Mouse (Mus musculus) ZHBTc4 (cell line): Measurements from ENCODE around the gene Polr3e.

Source experiments
- DNase-seq: peaks from one replicate; pipeline ENCODE4 v3.0.0-alpha.2; 2011; ENCODE audit warnings: low read depth, low spot score

Polr3e gene

DNA sequence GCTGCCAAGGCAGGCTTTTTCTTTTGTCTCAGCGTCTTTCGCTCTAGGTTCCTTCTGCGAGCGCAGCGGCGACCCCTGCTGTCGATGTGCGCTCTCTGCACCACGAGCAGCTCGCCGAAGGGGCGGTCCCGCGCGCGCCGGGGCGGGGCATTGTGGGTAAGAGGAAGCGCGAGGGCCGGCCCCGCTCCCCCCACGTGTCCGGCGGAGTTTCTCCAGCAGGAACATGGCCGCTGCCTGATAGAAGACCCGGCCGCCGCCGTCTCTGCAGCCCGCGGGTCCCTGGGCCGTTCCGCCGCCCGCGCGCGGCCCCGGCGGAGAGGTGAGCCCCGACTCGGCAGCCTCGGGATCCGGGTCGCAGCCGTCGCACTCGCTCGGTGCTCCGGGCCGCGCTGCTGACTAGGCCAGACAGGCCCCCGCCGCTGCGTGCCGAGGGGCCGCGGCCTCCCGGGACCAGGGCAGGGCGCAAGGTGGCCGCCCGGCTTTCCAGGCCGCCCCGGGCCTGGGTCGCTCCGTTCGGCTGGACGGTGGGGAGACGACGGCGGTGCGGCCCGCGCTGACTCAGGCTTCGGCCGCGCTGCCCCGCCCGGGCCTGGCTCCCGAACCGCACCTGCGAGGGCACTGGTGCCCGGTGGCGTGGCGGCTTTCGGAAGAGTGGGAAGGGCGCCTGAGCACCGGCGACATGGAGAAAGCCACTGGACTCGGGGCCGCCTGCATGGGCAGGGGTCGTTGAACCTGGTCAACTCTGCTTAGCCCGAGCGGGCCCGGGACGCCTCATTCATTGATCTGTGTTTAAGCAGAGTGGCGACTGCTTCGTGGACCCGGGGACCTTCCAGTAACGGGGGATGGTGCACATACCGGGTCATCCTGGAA is at the start of gene Polr3e:
Gene Polr3e, plus strand, starts transcription at position 153 of the 870 bp plus-strand sequence.
- DNase-seq = peak; percentile 98

- DNase-seq = no peak
These were observed 47.7 kb upstream of the Polr3e start for GRCm38 (mm10) chr7:120869883-120870282.

GRCm38 (mm10) chr7:120870431-120871008 is 47.0 kb upstream of the Polr3e start:
- DNase-seq = no peak

DNA sequence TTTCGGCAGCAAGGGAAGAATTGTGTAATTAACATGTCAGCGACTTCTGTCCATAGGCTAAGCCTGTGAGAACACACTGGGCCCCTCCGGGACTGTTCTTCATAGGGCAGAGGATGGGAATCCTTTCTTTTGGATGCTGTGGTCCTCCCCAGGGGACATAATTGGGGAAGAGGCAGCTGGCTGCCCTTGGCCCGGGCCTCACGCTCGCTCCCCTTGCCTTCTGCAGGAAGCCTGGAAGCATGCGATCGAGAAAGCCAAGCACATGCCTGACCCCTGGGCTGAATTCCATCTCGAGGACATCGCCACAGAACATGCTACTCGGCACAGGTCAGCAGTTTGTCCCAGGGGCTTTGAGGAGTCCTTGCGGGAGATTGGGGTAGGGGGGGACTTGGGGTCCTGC is 44.5 kb upstream of the Polr3e start:
- DNase-seq = no peak

- DNase-seq = no peak
These were observed 43.5 kb upstream of the Polr3e start for GRCm38 (mm10) chr7:120874021-120874420.

GRCm38 (mm10) chr7:120874764-120875539 is 42.6 kb upstream of the Polr3e start:
- no peak for DNase-seq

GRCm38 (mm10) chr7:120875540-120876388 is 41.8 kb upstream of the Polr3e start:
- no peak for DNase-seq

- DNase-seq = no peak
These were observed 39.3 kb upstream of the Polr3e start for GRCm38 (mm10) chr7:120878271-120878670.

- no peak for DNase-seq
These were observed 37.6 kb upstream of the Polr3e start for GRCm38 (mm10) chr7:120879972-120880371.

- no peak for DNase-seq
These were observed 36.8 kb upstream of the Polr3e start for GRCm38 (mm10) chr7:120880770-120881169.

DNA sequence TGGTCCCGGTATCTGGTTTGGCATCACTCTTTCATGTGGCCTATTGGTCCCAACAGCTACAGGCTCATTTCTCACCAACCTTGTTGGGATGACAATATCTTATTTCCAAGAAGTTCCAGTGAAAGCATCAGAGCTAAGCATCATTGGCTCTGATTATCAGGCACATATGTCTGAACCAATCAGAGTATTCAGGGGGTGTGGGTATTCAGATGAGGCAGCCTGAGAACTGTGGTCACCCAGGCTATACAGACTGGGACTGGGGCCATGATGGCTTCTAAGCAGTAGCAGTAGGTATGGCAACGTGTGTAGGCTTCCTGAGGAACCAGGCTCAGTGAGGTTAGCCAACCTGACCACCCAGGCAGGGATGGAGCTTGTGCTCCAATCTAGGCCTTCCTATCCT is 36.1 kb upstream of the Polr3e start:
- no peak for DNase-seq

DNA sequence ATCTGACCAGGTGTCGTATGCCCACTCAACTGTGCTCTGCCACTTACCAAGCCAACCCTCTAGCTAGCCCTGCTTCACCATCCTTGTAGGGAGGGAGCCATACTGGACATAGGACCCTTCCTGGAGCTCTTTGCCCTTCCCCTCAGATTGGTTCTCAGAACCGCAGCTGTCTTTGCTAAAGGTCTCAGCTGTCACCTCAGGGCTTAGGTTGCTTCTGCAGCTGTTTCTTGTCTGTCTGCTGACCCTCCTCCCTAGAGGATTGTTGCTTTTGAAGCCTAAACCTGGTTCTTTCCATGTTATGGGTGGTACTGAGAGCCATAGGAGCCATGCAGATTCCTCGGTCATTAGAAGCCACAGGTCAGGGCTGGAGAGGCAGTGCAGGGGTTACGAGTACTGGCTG is 34.9 kb upstream of the Polr3e start:
- DNase-seq = no peak

GRCm38 (mm10) chr7:120883523-120884290 is 33.8 kb upstream of the Polr3e start:
- DNase-seq = no peak

DNA sequence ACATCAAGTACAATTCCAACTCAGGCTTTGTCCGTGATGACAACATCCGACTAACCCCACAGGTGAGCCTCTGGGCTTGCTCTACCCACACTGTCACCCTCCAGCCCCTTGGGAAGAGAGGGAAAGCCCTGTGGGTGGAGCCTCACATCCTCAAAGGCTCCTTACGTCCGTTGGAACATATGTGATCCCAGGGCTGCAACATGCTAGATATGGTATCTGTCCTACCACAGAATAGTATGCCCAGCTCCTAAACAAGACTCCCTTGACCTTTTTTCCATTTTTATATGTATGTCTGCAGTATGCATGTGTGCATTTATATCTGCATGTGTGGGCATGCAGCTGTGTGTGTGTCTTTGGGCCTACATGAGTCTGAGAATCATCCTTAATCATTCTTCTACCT is 32.8 kb upstream of the Polr3e start:
- DNase-seq = no peak

DNA sequence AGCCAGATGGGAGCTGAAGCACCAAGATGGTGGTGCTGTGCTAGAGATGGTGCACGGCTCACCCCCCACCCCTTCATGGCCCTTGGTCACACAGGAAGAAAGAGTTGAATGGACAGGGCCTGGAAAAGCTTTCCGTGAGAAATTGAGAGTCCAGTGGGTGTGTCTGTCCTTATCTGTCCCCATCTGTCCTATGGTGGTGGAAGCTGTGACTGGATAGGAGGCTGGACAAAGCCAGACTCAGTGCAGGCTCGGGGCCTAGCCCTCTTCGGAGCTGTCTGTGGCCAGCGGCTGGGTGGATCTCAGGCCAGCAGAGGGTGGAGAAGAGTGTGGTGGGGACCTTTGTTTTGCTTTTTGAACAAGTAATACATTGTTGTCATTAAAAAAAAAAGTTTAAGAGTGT is 24.4 kb upstream of the Polr3e start:
- DNase-seq = no peak

DNA sequence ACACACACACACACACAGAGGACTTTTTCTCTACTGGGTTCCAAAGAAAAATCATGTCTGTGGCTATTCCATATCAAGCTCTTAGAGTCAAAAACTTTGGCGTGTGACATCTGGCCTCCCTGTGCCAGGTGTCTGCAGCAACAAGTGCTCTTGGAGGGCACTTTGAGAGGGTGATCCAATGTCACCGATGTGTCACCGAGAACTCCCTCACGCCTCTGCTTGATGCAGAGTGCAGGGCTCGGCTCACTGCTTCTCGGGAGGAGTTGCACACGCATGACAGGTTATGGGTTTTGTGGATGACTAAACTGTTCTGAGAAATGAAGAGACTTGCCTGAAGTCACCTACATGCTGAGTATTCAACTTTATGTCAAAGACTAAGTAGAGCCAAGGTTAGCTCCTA is 20.5 kb upstream of the Polr3e start:
- no peak for DNase-seq

DNA sequence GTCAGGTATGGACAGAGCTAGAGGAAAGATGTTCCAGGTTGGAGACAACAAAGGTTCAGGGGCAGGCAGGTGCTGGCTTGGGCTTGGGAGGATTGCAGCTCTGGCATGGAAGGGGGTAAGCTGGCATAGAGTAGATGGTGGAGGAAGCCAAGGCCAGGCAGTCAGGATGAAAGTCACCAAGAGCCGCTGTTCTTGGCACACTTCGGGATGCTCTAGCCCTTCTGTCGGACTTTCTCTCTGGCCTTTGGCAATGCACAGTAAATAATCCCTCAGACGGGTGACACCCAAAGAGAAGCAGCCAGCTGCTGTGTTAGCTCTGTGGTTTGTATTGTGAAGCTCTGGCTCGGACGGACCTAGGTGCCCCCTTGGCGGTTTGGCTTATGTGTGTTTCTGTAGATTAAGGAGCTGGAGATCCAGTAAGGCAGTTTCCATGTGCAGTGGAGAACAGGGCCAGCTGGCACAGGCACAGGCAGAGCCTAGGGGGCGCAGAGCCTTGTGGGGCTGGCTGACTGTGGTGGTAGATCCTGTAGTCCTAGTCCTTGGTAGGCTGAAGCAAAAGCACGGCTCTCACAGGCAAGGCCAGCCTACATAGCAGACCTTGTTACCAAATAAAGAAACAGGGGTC is 19.7 kb upstream of the Polr3e start:
- no peak for DNase-seq

- peak; percentile 62 for DNase-seq
These were observed 17.4 kb upstream of the Polr3e start for GRCm38 (mm10) chr7:120900191-120900590.

- peak; percentile 80 for DNase-seq
These were observed 15.8 kb upstream of the Polr3e start for GRCm38 (mm10) chr7:120901701-120902100.

GRCm38 (mm10) chr7:120902931-120903330 is 14.6 kb upstream of the Polr3e start:
- DNase-seq = no peak
